In the genomic region with DNA sequence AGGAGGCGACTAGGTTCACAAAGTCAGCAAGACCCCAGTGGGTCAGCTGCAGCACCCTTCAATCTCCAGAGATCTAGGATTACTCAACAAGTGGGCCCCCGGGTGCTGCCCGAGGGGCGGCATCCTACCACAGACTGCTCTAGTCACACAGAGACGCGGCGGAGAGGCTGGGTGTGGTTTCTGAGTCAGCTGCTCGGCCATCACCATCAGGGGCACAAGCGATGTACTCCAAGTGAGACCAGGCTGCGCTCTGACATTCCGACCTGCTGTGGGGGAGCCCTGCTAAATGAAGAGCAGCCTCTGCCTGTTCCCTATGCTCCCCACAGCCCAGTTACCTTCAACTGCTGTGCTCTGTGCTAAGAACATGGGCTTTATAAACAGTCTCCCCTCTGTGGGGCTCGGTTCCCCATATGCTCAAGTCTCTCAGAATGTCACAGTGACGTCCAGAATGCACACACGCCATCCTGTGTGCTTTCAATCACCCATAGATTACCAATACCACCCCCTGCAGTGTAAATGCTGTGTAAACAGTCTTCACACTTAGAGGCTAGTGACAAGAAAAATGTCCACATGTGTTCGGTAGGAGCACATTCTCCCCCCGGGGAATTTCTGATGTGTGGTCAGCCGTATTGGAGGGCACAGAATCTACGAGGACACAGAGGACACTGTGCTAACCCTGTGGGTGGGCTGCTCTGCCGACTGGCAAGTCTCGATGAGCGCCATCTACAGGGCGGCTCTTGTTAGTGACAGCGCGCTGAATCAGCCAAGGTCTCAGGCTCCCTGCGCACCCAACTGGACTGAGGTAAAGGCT, we compare ENCODE assay signal across 8 mouse cellular contexts. TPM values are rescaled to one million over a fixed set of nuclear protein-coding genes. Genes with fewer than 3 reads are reported as not detected.
DNase-seq lines count a peak whose midpoint lies in the region; ATAC-seq and TF ChIP-seq lines count a peak whose summit lies in the region.

No protein-coding gene starts in this region.

- no peak for TF ChIP-seq POLR2A in CH12.LX (IDR thresholded peaks at IDR 0.05; ENCODE audit: low read depth, low read length)

- H3K27me3 ChIP-seq in CH12.LX (replicated peaks) = no peaks in the 10 kb centered on the region
- H3K27me3 ChIP-seq in embryonic facial prominence, embryonic 12.5 days = no peaks in the 10 kb centered on the region
- 0 out of 2 replicates have a peak, but pooled peaks cover 2% of the 10 kb centered on the region for H3K27me3 ChIP-seq in heart, embryonic 16.5 days (ENCODE audit: control insufficient read depth, insufficient read depth, low read length)
- no peaks in the 10 kb centered on the region for H3K27me3 ChIP-seq in lung, embryonic 15.5 days

- peak; percentile 66 for TF ChIP-seq EP300 in CH12.LX (IDR thresholded peaks at IDR 0.05; ENCODE audit: low read length)

- TF ChIP-seq CTCF in CH12.LX (conservative IDR thresholded peaks at IDR 0.05 in 1 of 2, IDR thresholded peaks at IDR 0.05 in 1 of 2; ENCODE audit: low read depth in 2 of 2, low read length in 2 of 2) = peak; percentile 81 to 92

- in situ Hi-C loops in CH12.LX (cut with MboI; ENCODE audit: low pct_ligation_motif_present, low pct_unique_long_range_greater_than_20kb, low sequenced_read_pairs) = loop anchor here (5.0 to 10.0 kb wide), 3 partner anchors 35 to 135 kb away; no protein-coding TSS in a partner anchor

- DNase-seq in CH12.LX (ENCODE audit: extremely low read depth) = peak; percentile 78
- peak; percentile 91 for DNase-seq in adrenal gland, postnatal 14 days
- peak; percentile 76 for DNase-seq in kidney, postnatal 14 days
- peak; percentile 50 for DNase-seq in ovary, postnatal 14 days (ENCODE audit: low spot score)
- DNase-seq in thymus, postnatal 14 days = peak; percentile 79

- peaks cover 2 to 4% of the 10 kb centered on the region in 2 experiments for H3K36me3 ChIP-seq in CH12.LX (replicated peaks in 1 of 2; ENCODE audit: control insufficient read depth in 1 of 2, insufficient read depth in 1 of 2, low read length in 1 of 2)
- 0 out of 2 replicates have a peak, but pooled peaks cover 5% of the 10 kb centered on the region for H3K36me3 ChIP-seq in embryonic facial prominence, embryonic 12.5 days
- no peaks in the 10 kb centered on the region for H3K36me3 ChIP-seq in heart, embryonic 16.5 days (ENCODE audit: control insufficient read depth, insufficient read depth)
- no peaks in the 10 kb centered on the region for H3K36me3 ChIP-seq in lung, embryonic 15.5 days

- H3K4me1 ChIP-seq in CH12.LX (ENCODE audit: control insufficient read depth in 1 of 2, insufficient read depth in 2 of 2) = peaks cover 49 to 72% of the 10 kb centered on the region in 2 experiments
- H3K4me1 ChIP-seq in embryonic facial prominence, embryonic 12.5 days = peaks cover 43% of the 10 kb centered on the region
- peaks cover 23% of the 10 kb centered on the region for H3K4me1 ChIP-seq in heart, embryonic 16.5 days (ENCODE audit: control insufficient read depth, insufficient read depth, low read length)
- H3K4me1 ChIP-seq in lung, embryonic 15.5 days = peaks cover 53% of the 10 kb centered on the region

- 42% methylated on average over 25 of the region's 25 CpGs for WGBS in embryonic facial prominence, embryonic 12.5 days
- 44% methylated on average over 25 of the region's 25 CpGs for WGBS in heart, embryonic 16.5 days
- WGBS in lung, embryonic 15.5 days = 43% methylated on average over 25 of the region's 25 CpGs

- no peaks in the 10 kb centered on the region for H3K9me3 ChIP-seq in CH12.LX (replicated peaks; ENCODE audit: low read length)
- H3K9me3 ChIP-seq in embryonic facial prominence, embryonic 12.5 days = no peaks in the 10 kb centered on the region
- no peaks in the 10 kb centered on the region for H3K9me3 ChIP-seq in heart, embryonic 16.5 days (replicated peaks; ENCODE audit: control insufficient read depth, low read length)
- H3K9me3 ChIP-seq in lung, embryonic 15.5 days = no peaks in the 10 kb centered on the region

- H3K4me2 ChIP-seq in CH12.LX (ENCODE audit: insufficient read depth, low read depth, poor library complexity, severe bottlenecking) = peak overlapping the region; percentile 4; the same call in 1 of the 2 replicates
- peak overlapping the region; percentile 0; the same call in 1 of the 2 replicates for H3K4me2 ChIP-seq in embryonic facial prominence, embryonic 12.5 days (replicated peaks)
- no peak overlapping the region for H3K4me2 ChIP-seq in heart, embryonic 16.5 days (ENCODE audit: low read depth, low read length)
- no peak overlapping the region for H3K4me2 ChIP-seq in lung, embryonic 15.5 days

- no peaks in the 10 kb centered on the region for H3K79me2 ChIP-seq in CH12.LX (replicated peaks; ENCODE audit: control insufficient read depth, extremely low read depth, insufficient read depth, poor library complexity, severe bottlenecking)

- ATAC-seq in embryonic facial prominence, embryonic 12.5 days (ENCODE audit: insufficient number of reproducible peaks, insufficient read depth, low FRiP score, low TSS enrichment) = no peak
- peak; percentile 43; the same call in 1 of the 2 replicates for ATAC-seq in heart, embryonic 16.5 days (replicated peaks; ENCODE audit: extremely low read depth, insufficient read depth, low FRiP score)
- ATAC-seq in lung, embryonic 15.5 days (ENCODE audit: borderline replicate concordance, extremely low read depth, low FRiP score, low TSS enrichment) = peak; percentile 43; the same call in 1 of the 2 replicates

- peak; percentile 67 for TF ChIP-seq RAD21 in CH12.LX (IDR thresholded peaks at IDR 0.05; ENCODE audit: low read depth, low read length)

- H3K27ac ChIP-seq in CH12.LX (ENCODE audit: insufficient read depth, low read depth) = peak overlapping the region; percentile 7; the same call in 1 of the 2 replicates
- no peak overlapping the region for H3K27ac ChIP-seq in embryonic facial prominence, embryonic 12.5 days
- no peak overlapping the region for H3K27ac ChIP-seq in heart, embryonic 16.5 days (ENCODE audit: low read length)
- H3K27ac ChIP-seq in lung, embryonic 15.5 days = no peak overlapping the region

- H3K9ac ChIP-seq in CH12.LX (ENCODE audit: insufficient read depth, low read depth) = peak overlapping the region; percentile 15; the same call in 1 of the 2 replicates
- no peak overlapping the region for H3K9ac ChIP-seq in embryonic facial prominence, embryonic 12.5 days
- no peak overlapping the region for H3K9ac ChIP-seq in heart, embryonic 16.5 days (ENCODE audit: low read length)
- no peak overlapping the region for H3K9ac ChIP-seq in lung, embryonic 15.5 days

- dilution Hi-C loops in CH12.LX (cut with MboI; ENCODE audit: extremely low pct_ligation_motif_present, extremely low pct_unique_long_range_greater_than_20kb, low sequenced_read_pairs) = no loop called here

- peak overlapping the region in 1 of 3 experiments; percentile 1 for H3K4me3 ChIP-seq in CH12.LX (replicated peaks in 1 of 3; ENCODE audit: low read depth in 2 of 3, low read length in 2 of 3, poor library complexity in 1 of 3)
- H3K4me3 ChIP-seq in embryonic facial prominence, embryonic 12.5 days = no peak overlapping the region
- H3K4me3 ChIP-seq in heart, embryonic 16.5 days (ENCODE audit: low read length) = no peak overlapping the region
- no peak overlapping the region for H3K4me3 ChIP-seq in lung, embryonic 15.5 days

TF ChIP-seq in CH12.LX, 34 proteins besides CTCF, POLR2A, EP300 and RAD21 (continues in another document):
- TF ChIP-seq ZNF384 (IDR thresholded peaks at IDR 0.05; ENCODE audit: low read depth, low read length) (no peak), POLR2AphosphoS2 (IDR thresholded peaks at IDR 0.05; ENCODE audit: low read depth, low read length) (no peak), MEF2A (IDR thresholded peaks at IDR 0.05; ENCODE audit: borderline replicate concordance, low read depth, low read length) (peak; percentile 67), TBP (conservative IDR thresholded peaks at IDR 0.05; ENCODE audit: low read depth, low read length) (no peak), SMC3 (IDR thresholded peaks at IDR 0.05; ENCODE audit: low read depth, low read length) (peak; percentile 93), USF1 (IDR thresholded peaks at IDR 0.05; ENCODE audit: low read depth, low read length) (no peak), ELF1 (IDR thresholded peaks at IDR 0.05; ENCODE audit: low read depth, low read length) (peak; percentile 32), ZC3H11A (IDR thresholded peaks at IDR 0.05; ENCODE audit: low read depth, low read length) (0 out of 2 replicates have a peak, but pooled peaks have one; percentile 17), ZKSCAN1 (IDR thresholded peaks at IDR 0.05; ENCODE audit: borderline replicate concordance, low read depth, low read length) (no peak), KAT2A (IDR thresholded peaks at IDR 0.05; ENCODE audit: insufficient replicate concordance, low read length) (0 out of 2 replicates have a peak, but pooled peaks have one; percentile 41), E2F4 (IDR thresholded peaks at IDR 0.05; ENCODE audit: insufficient replicate concordance, low read depth, low read length) (no peak), BHLHE40 (IDR thresholded peaks at IDR 0.05; ENCODE audit: low read depth, low read length) (peak; percentile 40; the same call in 1 of the 2 replicates), USF2 (conservative IDR thresholded peaks at IDR 0.05; ENCODE audit: low read depth, low read length) (no peak), JUN (IDR thresholded peaks at IDR 0.05; ENCODE audit: insufficient read depth, low read depth, low read length) (no peak), NRF1 (IDR thresholded peaks at IDR 0.05; ENCODE audit: low read depth, low read length) (peak; percentile 60), SIN3A (IDR thresholded peaks at IDR 0.05; ENCODE audit: low read length) (peak; percentile 73; the same call in 1 of the 2 replicates)

RNA-seq across cellular contexts. Expression of gene Tbc1d16, which starts 41.1 kb away (rescaled TPM):
- 9.4 and 15.9 TPM in 2 replicates for total RNA-seq in CH12.LX (2012; rRNA removed)
- 0.65 and 0.79 TPM in 2 replicates for total RNA-seq in CH12.LX (2014; rRNA removed)
- 2.4 and 2.7 TPM in 2 replicates for polyA plus RNA-seq in CH12.LX (2012; ENCODE audit: insufficient read length, low read depth)
- total RNA-seq in adrenal gland, postnatal 14 days (2021) = 18.1 and 18.7 TPM in 2 replicates
- polyA plus RNA-seq in embryonic facial prominence, embryonic 12.5 days (2016; fragmentation: Nextera tagmentation; extraction: Ambion mirVana) = 20.3 and 20.9 TPM in 2 replicates
- 15.6 and 19.1 TPM in 2 replicates for polyA plus RNA-seq in heart, embryonic 16.5 days (2015; fragmentation: Nextera tagmentation; extraction: Ambion mirVana)
- 19.9 and 20.9 TPM in 2 replicates for polyA plus RNA-seq in lung, embryonic 15.5 days (2015; fragmentation: Nextera tagmentation; extraction: Ambion mirVana)

RNA-seq across cellular contexts. Expression of gene Ccdc40, which starts 41.2 kb away (rescaled TPM):
- total RNA-seq in CH12.LX (2012; rRNA removed) (0.80 and 1.3 TPM in 2 replicates), CH12.LX (2014; rRNA removed) (0.82 and 0.97 TPM in 2 replicates)
- polyA plus RNA-seq in CH12.LX (2012; ENCODE audit: insufficient read length, low read depth) = 1.2 and 1.4 TPM in 2 replicates
- 0.44 and 0.45 TPM in 2 replicates for total RNA-seq in adrenal gland, postnatal 14 days (2021)
- 10.5 and 11.6 TPM in 2 replicates for polyA plus RNA-seq in embryonic facial prominence, embryonic 12.5 days (2016; fragmentation: Nextera tagmentation; extraction: Ambion mirVana)
- 2.9 and 3.1 TPM in 2 replicates for polyA plus RNA-seq in heart, embryonic 16.5 days (2015; fragmentation: Nextera tagmentation; extraction: Ambion mirVana)
- 4.9 and 5.7 TPM in 2 replicates for polyA plus RNA-seq in lung, embryonic 15.5 days (2015; fragmentation: Nextera tagmentation; extraction: Ambion mirVana)

Comparison
In these comparisons a context has a peak if more than half of its experiments do, and no peak if none do; other contexts are left out.
1. H3K4me2 ChIP-seq: peak in CH12.LX (single experiment) and embryonic facial prominence, embryonic 12.5 days (single experiment); none in heart, embryonic 16.5 days (single experiment) and lung, embryonic 15.5 days (single experiment).
2. Peak in every context shown above with its lines, with median percentiles within 50 percentile points of each other: DNase-seq.